Mouse (Mus musculus): ENCODE results near the gene Armt1.

GRCm38 (mm10) chr10:4387701-4388383 lies 44.4 kb upstream of the Armt1 start, which contains the start of gene Zbtb2:
- TF ChIP-seq POLR2A (IDR thresholded peaks at IDR 0.05; ENCODE audit: borderline replicate concordance, extremely low read depth, insufficient read depth, insufficient read length, poor library complexity, severe bottlenecking) (no peak), CTCF (IDR thresholded peaks at IDR 0.05; ENCODE audit: borderline replicate concordance, extremely low read depth, insufficient read depth, insufficient read length) (no peak)
